Mouse (Mus musculus): ENCODE measurements around the gene H2-T23.
"Not testable (repeated sequence)": the region's sequence is repeated elsewhere in the genome, so short reads cannot be mapped to it uniquely, and the experiment has no call there.

DNA sequence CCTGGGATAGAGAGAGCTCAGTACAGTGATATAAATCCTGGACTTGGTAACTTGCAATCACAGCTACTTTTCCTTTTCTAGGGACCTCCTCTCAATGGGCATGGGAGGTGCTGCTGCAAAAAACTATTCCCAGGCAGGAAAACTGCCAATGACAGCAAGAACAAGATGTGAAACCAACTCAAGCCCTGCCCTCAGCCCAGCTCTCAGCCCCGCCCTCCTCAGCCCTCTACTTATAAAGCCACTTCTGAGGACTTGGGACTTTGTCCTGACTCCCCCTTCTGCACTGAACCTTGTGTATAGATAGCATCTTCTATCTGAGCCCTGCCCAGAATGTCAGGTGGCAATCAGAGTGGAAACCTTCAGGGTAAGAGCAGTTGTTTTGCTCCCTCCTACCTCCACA, 25.7 kb upstream of the H2-T23 start, which contains the start of gene Gm11127:
- TF ChIP-seq GATA1, TAL1 (IDR thresholded peaks at IDR 0.05; ENCODE audit: low read length): not testable (repeated sequence)
